Mouse (Mus musculus): ENCODE data around the gene Mllt3. TPM values are rescaled to one million over a fixed set of nuclear protein-coding genes. Genes with fewer than 3 reads are reported as not detected.

Mllt3 gene
- polyA plus RNA-seq, 1 experiment from 2014 or later = 37.9 TPM

DNA sequence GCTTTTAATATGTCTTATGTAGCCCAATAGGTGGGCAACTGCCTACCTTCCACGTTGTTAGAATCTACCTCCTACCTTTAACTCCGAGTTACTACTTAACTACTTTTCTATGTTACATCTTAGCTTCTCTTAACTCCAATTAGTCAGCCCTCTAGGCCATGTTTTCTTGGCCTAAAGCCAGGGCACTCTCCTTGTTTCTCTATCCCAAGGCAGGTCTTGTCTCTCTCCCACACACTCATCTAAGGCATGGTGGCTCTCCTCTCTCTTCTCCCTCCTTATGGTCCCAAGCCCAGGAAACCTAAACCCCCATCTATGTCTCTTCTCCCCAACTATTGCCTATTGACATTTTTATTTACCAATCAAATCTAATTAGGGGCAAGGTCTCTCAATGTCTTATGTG, 273.5 kb downstream of the Mllt3 start:
- ChIA-PET CTCF (no interaction called here), POLR2A (no interaction called here)
- no peak for TF ChIP-seq CTCF (IDR thresholded peaks at IDR 0.05)
- ATAC-seq (no peak), DNase-seq (ENCODE audit: low read depth, low spot score) (no peak)
- in situ Hi-C loops (cut with MboI; ENCODE audit: low pct_unique_long_range_greater_than_20kb) = no loop called here
- no peaks in the 10 kb centered on the region for H3K27me3 ChIP-seq

DNA sequence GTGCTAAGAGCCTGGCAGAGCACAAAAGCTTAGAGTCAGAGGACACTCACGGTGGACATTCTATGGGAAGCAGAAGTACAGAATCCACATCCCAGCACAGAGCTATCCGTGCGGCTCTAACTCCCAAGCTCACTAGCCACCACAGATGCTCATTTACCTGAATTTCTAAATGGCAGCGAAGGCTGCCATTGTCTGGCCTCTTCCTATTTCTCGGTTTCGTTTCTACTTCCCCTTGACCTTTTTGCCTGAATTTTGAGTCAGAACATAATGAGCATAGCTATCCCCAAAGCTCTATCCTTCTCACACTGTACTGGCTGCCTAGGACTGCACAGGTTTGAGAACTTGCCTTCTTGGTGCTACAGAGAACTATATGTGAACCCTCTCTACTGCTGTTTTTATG, 274.1 kb downstream of the Mllt3 start:
- ATAC-seq (no peak), DNase-seq (ENCODE audit: low read depth, low spot score) (no peak)
- CTCF ChIA-PET = interaction anchor here (1.2 kb wide), 1 partner anchor 9 kb away, joined by 6 read pairs; no protein-coding TSS in a partner anchor
- POLR2A ChIA-PET = interaction anchor here (0.6 kb wide), 1 partner anchor 9 kb away, joined by 3 read pairs; no protein-coding TSS in a partner anchor
- TF ChIP-seq CTCF (IDR thresholded peaks at IDR 0.05) = no peak
- H3K27me3 ChIP-seq = no peaks in the 10 kb centered on the region
- in situ Hi-C loops (cut with MboI; ENCODE audit: low pct_unique_long_range_greater_than_20kb) = no loop called here

GRCm38 (mm10) chr4:87751515-87751864, 281.7 kb downstream of the Mllt3 start:
- ATAC-seq (no peak), DNase-seq (ENCODE audit: low read depth, low spot score) (no peak)
- ChIA-PET POLR2A (no interaction called here), CTCF (interaction anchor here (1.1 kb wide), 1 partner anchor 14 kb away, joined by 3 read pairs; no protein-coding TSS in a partner anchor)
- in situ Hi-C loops (cut with MboI; ENCODE audit: low pct_unique_long_range_greater_than_20kb) = no loop called here
- TF ChIP-seq CTCF (IDR thresholded peaks at IDR 0.05) = no peak
- H3K27me3 ChIP-seq = no peaks in the 10 kb centered on the region

- ATAC-seq (no peak), DNase-seq (ENCODE audit: low read depth, low spot score) (no peak)
- H3K27me3 ChIP-seq = no peaks in the 10 kb centered on the region
- ChIA-PET POLR2A (no interaction called here), CTCF (interaction anchor here (1.1 to 2.1 kb wide), 3 partner anchors 12 to 14 kb away, joined by 3 to 6 read pairs (median 3); no protein-coding TSS in a partner anchor)
- in situ Hi-C loops (cut with MboI; ENCODE audit: low pct_unique_long_range_greater_than_20kb) = no loop called here
- no peak for TF ChIP-seq CTCF (IDR thresholded peaks at IDR 0.05)
Measured at GRCm38 (mm10) chr4:87750856-87751514, 282.2 kb downstream of the Mllt3 start.

GRCm38 (mm10) chr4:87749532-87750234, 283.5 kb downstream of the Mllt3 start:
- ChIA-PET POLR2A (no interaction called here), CTCF (interaction anchor here (1.1 to 2.1 kb wide), 3 partner anchors 9 to 13 kb away, joined by 3 to 6 read pairs (median 6); no protein-coding TSS in a partner anchor)
- ATAC-seq (peak; percentile 35), DNase-seq (ENCODE audit: low read depth, low spot score) (no peak)
- in situ Hi-C loops (cut with MboI; ENCODE audit: low pct_unique_long_range_greater_than_20kb) = no loop called here
- H3K27me3 ChIP-seq = no peaks in the 10 kb centered on the region
- TF ChIP-seq CTCF (IDR thresholded peaks at IDR 0.05) = no peak

DNA sequence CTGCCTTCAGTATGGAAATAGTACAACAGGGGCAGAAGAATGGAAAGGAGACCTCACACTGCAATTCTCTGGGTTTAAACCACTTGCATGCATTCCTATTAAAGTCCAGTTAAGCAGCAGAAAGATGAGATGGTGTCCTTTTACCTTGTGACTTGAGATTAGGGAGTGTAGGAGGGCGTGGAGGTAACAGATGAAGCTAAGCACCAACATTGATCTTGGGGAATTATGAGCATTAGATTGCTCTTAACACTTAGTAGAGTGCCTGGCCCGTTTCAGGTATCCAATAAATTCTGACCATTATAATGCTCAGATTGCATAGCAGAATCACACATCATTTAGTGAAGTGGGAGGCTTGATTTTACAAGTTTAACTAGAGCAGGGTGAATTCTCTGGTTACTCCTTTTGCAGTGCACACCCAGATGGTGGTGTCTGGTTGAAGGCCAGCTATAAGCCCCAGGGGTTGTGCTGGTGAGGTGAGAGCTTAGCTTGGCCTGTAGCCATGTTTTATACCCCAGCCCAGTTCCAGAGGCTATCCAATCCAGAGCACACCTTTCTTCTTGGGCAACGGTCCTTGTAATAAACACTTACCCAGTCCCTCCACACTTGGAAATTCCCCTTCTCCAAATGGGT, 288.0 kb downstream of the Mllt3 start:
- DNase-seq (ENCODE audit: low read depth, low spot score) (no peak), ATAC-seq (no peak)
- no peaks in the 10 kb centered on the region for H3K27me3 ChIP-seq
- ChIA-PET POLR2A (no interaction called here), CTCF (no interaction called here)
- in situ Hi-C loops (cut with MboI; ENCODE audit: low pct_unique_long_range_greater_than_20kb) = no loop called here
- TF ChIP-seq CTCF (IDR thresholded peaks at IDR 0.05) = no peak

DNA sequence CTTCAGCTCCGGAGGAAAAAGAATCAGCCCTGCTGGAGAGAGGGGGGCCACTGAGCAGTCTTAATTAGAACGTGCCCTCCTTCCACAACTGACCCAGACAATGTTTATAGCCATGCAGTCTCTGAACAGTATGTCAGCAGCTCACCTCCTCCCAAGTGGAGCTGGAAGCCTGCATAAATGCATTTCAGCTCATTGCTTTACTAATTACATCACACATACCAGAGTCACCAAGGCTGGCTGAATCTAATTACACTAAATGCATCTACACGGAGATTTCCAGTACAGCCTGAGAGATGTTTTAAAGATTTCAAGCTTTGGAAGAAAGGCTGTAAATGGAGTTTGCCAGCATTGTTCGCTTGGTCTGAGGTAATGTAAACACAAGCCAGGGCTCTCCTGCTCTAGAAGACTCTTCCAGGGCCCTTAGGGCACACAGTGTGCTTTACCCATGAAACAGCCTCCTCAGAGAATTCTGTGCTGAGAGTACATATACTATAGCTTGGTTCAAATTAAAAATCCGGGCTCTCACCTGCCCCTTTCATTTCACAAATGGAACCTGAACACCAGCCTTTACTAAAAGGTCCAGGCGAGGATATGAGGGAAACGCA, 293.5 kb downstream of the Mllt3 start:
- in situ Hi-C loops (cut with MboI; ENCODE audit: low pct_unique_long_range_greater_than_20kb) = no loop called here
- H3K27me3 ChIP-seq = no peaks in the 10 kb centered on the region
- TF ChIP-seq CTCF (IDR thresholded peaks at IDR 0.05) = no peak
- DNase-seq (ENCODE audit: low read depth, low spot score) = no peak
- ChIA-PET CTCF (interaction anchor here (0.8 to 1.7 kb wide), 6 partner anchors 10 to 372 kb away, joined by 3 to 6 read pairs (median 3); no protein-coding TSS in a partner anchor), POLR2A (interaction anchor here (0.7 kb wide), 1 partner anchor 1193 kb away, joined by 3 read pairs; no protein-coding TSS in a partner anchor)
- ATAC-seq = peak; percentile 91

- in situ Hi-C loops (cut with MboI; ENCODE audit: low pct_unique_long_range_greater_than_20kb) = no loop called here
- CTCF ChIA-PET = interaction anchor here (0.8 to 1.7 kb wide), 6 partner anchors 10 to 372 kb away, joined by 3 to 6 read pairs (median 3); no protein-coding TSS in a partner anchor
- no peaks in the 10 kb centered on the region for H3K27me3 ChIP-seq
- POLR2A ChIA-PET = interaction anchor here (0.7 kb wide), 1 partner anchor 1192 kb away, joined by 3 read pairs; no protein-coding TSS in a partner anchor
- no peak for ATAC-seq
- no peak for TF ChIP-seq CTCF (IDR thresholded peaks at IDR 0.05)
- DNase-seq (ENCODE audit: low read depth, low spot score) = no peak
Measured at GRCm38 (mm10) chr4:87739104-87739503, 294.1 kb downstream of the Mllt3 start.

GRCm38 (mm10) chr4:87737201-87737806, 295.9 kb downstream of the Mllt3 start:
- no peaks in the 10 kb centered on the region for H3K27me3 ChIP-seq
- CTCF ChIA-PET = no interaction called here
- ATAC-seq = no peak
- POLR2A ChIA-PET = no interaction called here
- DNase-seq (ENCODE audit: low read depth, low spot score) = no peak
- no peak for TF ChIP-seq CTCF (IDR thresholded peaks at IDR 0.05)
- in situ Hi-C loops (cut with MboI; ENCODE audit: low pct_unique_long_range_greater_than_20kb) = no loop called here

GRCm38 (mm10) chr4:87736779-87737178, 296.4 kb downstream of the Mllt3 start:
- ChIA-PET CTCF (no interaction called here), POLR2A (no interaction called here)
- in situ Hi-C loops (cut with MboI; ENCODE audit: low pct_unique_long_range_greater_than_20kb) = no loop called here
- DNase-seq (ENCODE audit: low read depth, low spot score) (no peak), ATAC-seq (no peak)
- H3K27me3 ChIP-seq = no peaks in the 10 kb centered on the region
- TF ChIP-seq CTCF (IDR thresholded peaks at IDR 0.05) = no peak
